Mouse (Mus musculus): ENCODE data around the gene D430042O09Rik. TPM values are rescaled to one million over a fixed set of nuclear protein-coding genes. Genes with fewer than 3 reads are reported as not detected.

Gene D430042O09Rik
- polyA plus RNA-seq, 1 experiment from 2014 or later = 7.4 TPM

- Histone ChIP-seq H3K27me3 (no peaks in the 10 kb centered on the region), H3K36me3 (no peaks in the 10 kb centered on the region), H3K4me2 (no peak overlapping the region), H3K9ac (no peak overlapping the region), H3K4me3 (no peak overlapping the region), H3K27ac (replicated peaks) (no peak overlapping the region), H3K9me3 (no peaks in the 10 kb centered on the region), H3K4me1 (replicated peaks) (0 out of 2 replicates have a peak, but pooled peaks cover 4% of the 10 kb centered on the region)
- WGBS = 91% methylated on average over 3 of the region's 3 CpGs
- no peak for ATAC-seq (ENCODE audit: low FRiP score, low read depth)
Measured at GRCm38 (mm10) chr7:125714803-125715202, 7.1 kb downstream of the D430042O09Rik start.

- no peak overlapping the region for H3K9ac ChIP-seq
- no peak for ATAC-seq (ENCODE audit: low FRiP score, low read depth)
- WGBS = 73% methylated on average over 2 of the region's 2 CpGs
Measured at GRCm38 (mm10) chr7:125716724-125717123, 9.0 kb downstream of the D430042O09Rik start.

GRCm38 (mm10) chr7:125717612-125718011, 9.9 kb downstream of the D430042O09Rik start:
- Histone ChIP-seq H3K4me2 (no peak overlapping the region), H3K27ac (replicated peaks) (no peak overlapping the region), H3K4me1 (replicated peaks) (peaks cover 17% of the 10 kb centered on the region; the same call in 1 of the 2 replicates), H3K9me3 (no peaks in the 10 kb centered on the region), H3K36me3 (no peaks in the 10 kb centered on the region), H3K9ac (no peak overlapping the region), H3K4me3 (no peak overlapping the region), H3K27me3 (no peaks in the 10 kb centered on the region)
- no peak for ATAC-seq (ENCODE audit: low FRiP score, low read depth)

More at GRCm38 (mm10) chr7:125716724-125717123, 9.0 kb downstream of the D430042O09Rik start:
- Histone ChIP-seq H3K27ac (replicated peaks) (no peak overlapping the region), H3K4me1 (replicated peaks) (peaks cover 17% of the 10 kb centered on the region; the same call in 1 of the 2 replicates), H3K36me3 (no peaks in the 10 kb centered on the region), H3K4me3 (no peak overlapping the region), H3K27me3 (no peaks in the 10 kb centered on the region), H3K9me3 (no peaks in the 10 kb centered on the region), H3K4me2 (no peak overlapping the region)

- no peak for ATAC-seq (ENCODE audit: low FRiP score, low read depth)
- no peaks in the 10 kb centered on the region for H3K9me3 ChIP-seq
- 66% methylated on average over 5 of the region's 5 CpGs for WGBS
Measured at GRCm38 (mm10) chr7:125720370-125720769, 12.7 kb downstream of the D430042O09Rik start.

GRCm38 (mm10) chr7:125721033-125721432, 13.3 kb downstream of the D430042O09Rik start:
- H3K9me3 ChIP-seq = no peaks in the 10 kb centered on the region
- ATAC-seq (ENCODE audit: low FRiP score, low read depth) = no peak
- H3K4me3 ChIP-seq = no peak overlapping the region
- no peak overlapping the region for H3K4me2 ChIP-seq
- 87% methylated on average over 4 of the region's 4 CpGs for WGBS
- H3K4me1 ChIP-seq (replicated peaks) = peaks cover 20% of the 10 kb centered on the region
- no peak overlapping the region for H3K9ac ChIP-seq
- H3K36me3 ChIP-seq = no peaks in the 10 kb centered on the region
- H3K27me3 ChIP-seq = no peaks in the 10 kb centered on the region
- H3K27ac ChIP-seq (replicated peaks) = no peak overlapping the region

More at GRCm38 (mm10) chr7:125720370-125720769, 12.7 kb downstream of the D430042O09Rik start:
- Histone ChIP-seq H3K27ac (replicated peaks) (0 out of 2 replicates have a peak overlapping the region, but pooled peaks have one; percentile 36), H3K27me3 (no peaks in the 10 kb centered on the region), H3K4me3 (no peak overlapping the region), H3K4me2 (no peak overlapping the region), H3K4me1 (replicated peaks) (peaks cover 20% of the 10 kb centered on the region), H3K36me3 (no peaks in the 10 kb centered on the region), H3K9ac (no peak overlapping the region)

DNA sequence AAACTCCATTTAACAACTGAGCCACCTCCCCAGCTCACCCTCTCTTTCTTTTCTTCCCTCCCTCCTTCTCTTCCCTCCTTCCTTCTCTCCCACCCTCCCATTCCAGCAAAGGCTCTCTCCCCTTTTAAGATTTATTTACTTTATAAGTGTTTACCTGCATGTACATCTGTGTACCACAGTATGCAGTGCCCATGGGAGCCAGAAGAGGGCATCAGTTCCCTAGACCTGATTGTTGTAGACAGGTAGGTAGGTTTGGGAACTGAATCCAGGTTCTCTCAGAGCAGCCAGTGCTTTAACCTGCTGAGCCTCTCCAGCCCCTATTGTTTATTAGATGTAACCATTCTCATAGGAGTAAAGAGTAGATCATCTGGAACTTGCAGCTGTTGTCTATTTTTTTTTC, 14.4 kb downstream of the D430042O09Rik start:
- no peak overlapping the region for H3K4me2 ChIP-seq
- H3K27me3 ChIP-seq = no peaks in the 10 kb centered on the region
- H3K9me3 ChIP-seq = no peaks in the 10 kb centered on the region
- H3K36me3 ChIP-seq = no peaks in the 10 kb centered on the region
- no peak overlapping the region for H3K27ac ChIP-seq (replicated peaks)
- no peak for ATAC-seq (ENCODE audit: low FRiP score, low read depth)
- H3K4me3 ChIP-seq = no peak overlapping the region
- H3K4me1 ChIP-seq (replicated peaks) = peaks cover 20% of the 10 kb centered on the region
- H3K9ac ChIP-seq = no peak overlapping the region

GRCm38 (mm10) chr7:125723189-125723972, 15.7 kb downstream of the D430042O09Rik start:
- Histone ChIP-seq H3K9ac (no peak overlapping the region), H3K27me3 (no peaks in the 10 kb centered on the region), H3K4me2 (no peak overlapping the region), H3K4me3 (no peak overlapping the region), H3K36me3 (no peaks in the 10 kb centered on the region), H3K9me3 (no peaks in the 10 kb centered on the region), H3K4me1 (replicated peaks) (peaks cover 22% of the 10 kb centered on the region), H3K27ac (replicated peaks) (no peak overlapping the region)
- peak; percentile 38; the same call in 1 of the 2 replicates for ATAC-seq (ENCODE audit: low FRiP score, low read depth)
- WGBS = 36% methylated on average over 5 of the region's 5 CpGs

DNA sequence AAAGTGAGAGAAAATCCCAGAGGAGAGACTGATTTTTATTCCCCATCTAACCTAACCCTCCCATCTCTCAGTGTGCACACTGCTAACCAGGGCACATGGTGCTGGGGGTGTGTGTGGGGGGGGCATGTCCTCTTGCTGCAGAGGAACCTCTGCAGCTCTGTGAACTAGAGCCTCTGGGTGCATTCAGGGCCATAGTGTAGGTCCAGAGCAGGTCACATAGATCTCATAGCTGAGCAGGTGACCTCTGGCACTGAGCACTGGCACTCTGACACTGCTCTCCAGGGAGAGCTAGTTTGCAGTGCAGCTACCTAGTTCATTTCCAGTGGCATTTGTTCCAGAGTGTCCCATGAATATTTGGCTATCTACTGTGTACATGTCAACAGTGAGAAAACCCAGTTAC, 24.0 kb downstream of the D430042O09Rik start:
- Histone ChIP-seq H3K4me3 (no peak overlapping the region), H3K27me3 (no peaks in the 10 kb centered on the region), H3K9ac (no peak overlapping the region), H3K4me1 (replicated peaks) (0 out of 2 replicates have a peak, but pooled peaks cover 5% of the 10 kb centered on the region), H3K27ac (replicated peaks) (no peak overlapping the region), H3K9me3 (no peaks in the 10 kb centered on the region), H3K4me2 (no peak overlapping the region), H3K36me3 (no peaks in the 10 kb centered on the region)
- no peak for ATAC-seq (ENCODE audit: low FRiP score, low read depth)

DNA sequence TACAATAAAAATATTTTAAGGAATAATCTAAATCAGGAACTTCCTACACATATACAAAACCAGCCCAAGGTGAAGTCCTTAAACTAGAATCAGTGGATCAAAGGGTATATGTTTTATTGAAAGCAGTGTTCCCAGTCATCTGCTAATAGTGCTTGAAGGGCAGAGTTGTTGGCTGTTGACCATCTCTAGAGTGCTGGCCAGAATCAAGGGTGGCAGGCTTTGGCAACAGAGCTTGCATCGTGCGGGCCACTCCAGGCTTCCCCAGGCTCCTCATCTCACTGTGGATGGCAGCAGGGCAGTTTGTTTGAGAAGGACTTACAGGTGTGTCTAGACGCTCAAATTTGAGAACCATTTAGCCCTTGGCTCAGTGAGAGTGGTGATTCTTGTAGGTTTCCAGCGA, 26.1 kb downstream of the D430042O09Rik start:
- Histone ChIP-seq H3K36me3 (no peaks in the 10 kb centered on the region), H3K4me3 (no peak overlapping the region), H3K9me3 (no peaks in the 10 kb centered on the region), H3K4me2 (no peak overlapping the region), H3K4me1 (replicated peaks) (0 out of 2 replicates have a peak, but pooled peaks cover 2% of the 10 kb centered on the region), H3K27me3 (no peaks in the 10 kb centered on the region), H3K27ac (replicated peaks) (no peak overlapping the region), H3K9ac (no peak overlapping the region)
- 97% methylated on average over 4 of the region's 4 CpGs for WGBS
- no peak for ATAC-seq (ENCODE audit: low FRiP score, low read depth)

GRCm38 (mm10) chr7:125736366-125737015, 28.8 kb downstream of the D430042O09Rik start:
- 86% methylated on average over 4 of the region's 4 CpGs for WGBS
- no peaks in the 10 kb centered on the region for H3K36me3 ChIP-seq
- H3K27me3 ChIP-seq = no peaks in the 10 kb centered on the region
- no peak for ATAC-seq (ENCODE audit: low FRiP score, low read depth)
- H3K9me3 ChIP-seq = no peaks in the 10 kb centered on the region
- H3K4me2 ChIP-seq = no peak overlapping the region
- no peak overlapping the region for H3K4me3 ChIP-seq
- H3K4me1 ChIP-seq (replicated peaks) = 0 out of 2 replicates have a peak, but pooled peaks cover 2% of the 10 kb centered on the region
- H3K27ac ChIP-seq (replicated peaks) = no peak overlapping the region
- no peak overlapping the region for H3K9ac ChIP-seq

- ATAC-seq (ENCODE audit: low FRiP score, low read depth) = no peak
- H3K9ac ChIP-seq = no peak overlapping the region
- H3K36me3 ChIP-seq = no peaks in the 10 kb centered on the region
- H3K4me1 ChIP-seq (replicated peaks) = no peaks in the 10 kb centered on the region
- H3K9me3 ChIP-seq = no peaks in the 10 kb centered on the region
- 86% methylated on average over 2 of the region's 2 CpGs for WGBS
- H3K4me2 ChIP-seq = no peak overlapping the region
- H3K4me3 ChIP-seq = no peak overlapping the region
- no peak overlapping the region for H3K27ac ChIP-seq (replicated peaks)
- H3K27me3 ChIP-seq = no peaks in the 10 kb centered on the region
Measured at GRCm38 (mm10) chr7:125740521-125740920, 32.8 kb downstream of the D430042O09Rik start.

DNA sequence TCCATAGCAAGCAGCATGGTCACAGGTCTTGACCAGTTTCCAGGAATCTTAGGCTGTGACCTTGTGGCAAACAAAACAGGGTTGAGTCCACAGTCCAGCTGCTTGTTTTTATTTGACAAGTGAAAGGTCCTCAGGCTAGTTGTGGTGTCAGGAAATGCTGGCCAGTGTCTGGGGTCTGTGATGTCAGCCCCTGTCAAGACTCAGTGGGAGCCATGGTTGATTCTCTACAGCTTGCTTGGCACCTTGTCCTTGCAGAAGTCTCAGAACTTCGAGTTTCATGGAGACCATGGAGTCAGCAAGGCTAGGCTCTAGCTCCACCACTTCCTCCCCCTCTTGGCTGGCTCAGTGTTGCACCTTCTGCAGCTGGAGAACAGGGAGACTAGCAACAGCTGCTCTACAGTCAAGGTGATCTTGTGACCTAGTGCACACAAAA, 33.6 kb downstream of the D430042O09Rik start:
- Histone ChIP-seq H3K27ac (replicated peaks) (no peak overlapping the region), H3K9me3 (no peaks in the 10 kb centered on the region), H3K36me3 (no peaks in the 10 kb centered on the region), H3K4me1 (replicated peaks) (no peaks in the 10 kb centered on the region), H3K4me3 (no peak overlapping the region), H3K9ac (no peak overlapping the region), H3K4me2 (no peak overlapping the region), H3K27me3 (no peaks in the 10 kb centered on the region)
- WGBS = 38% methylated on average over 1 of the region's 1 CpGs
- no peak for ATAC-seq (ENCODE audit: low FRiP score, low read depth)
